In genomic region chr7:75575800-75576585, GRCm38 (mm10) we compare ENCODE assay signal across 11 mouse cellular contexts.
A peak's percentile ranks its signal among the peaks of the same experiment; 100 is the strongest.
DNase-seq lines count a peak whose midpoint lies in the region; ATAC-seq and TF ChIP-seq lines count a peak whose summit lies in the region.
"Had no signal": no experiment of that assay in that cellular context is flagged by ENCODE, and none has a peak within 500 bp of the region (broad histone marks: within the 10 kb centered on the region; RNA-seq: fewer than 3 reads in every experiment).

No protein-coding gene starts in this region.

- H3K4me2 ChIP-seq in heart, embryonic 13.5 days: peak overlapping the region; percentile 3; the same call in 1 of the 2 replicates
- no peak overlapping the region for H3K4me2 ChIP-seq in lung, postnatal 0 days (replicated peaks; ENCODE audit: low read depth, low read length)
- H3K4me2 ChIP-seq in limb, embryonic 13.5 days (replicated peaks): no peak overlapping the region
- no peak overlapping the region for H3K4me2 ChIP-seq in stomach, embryonic 16.5 days (ENCODE audit: low read depth, low read length)
- no peak overlapping the region for H3K4me2 ChIP-seq in midbrain, embryonic 15.5 days

- H3K4me1 ChIP-seq in heart, embryonic 13.5 days: peaks cover 58% of the 10 kb centered on the region
- peaks cover 10% of the 10 kb centered on the region; the same call in 1 of the 2 replicates for H3K4me1 ChIP-seq in lung, postnatal 0 days (ENCODE audit: insufficient read depth, low read depth, low read length)
- peaks cover 17% of the 10 kb centered on the region for H3K4me1 ChIP-seq in limb, embryonic 13.5 days
- peaks cover 15% of the 10 kb centered on the region for H3K4me1 ChIP-seq in stomach, embryonic 16.5 days (ENCODE audit: control insufficient read depth, insufficient read depth, low read length)
- H3K4me1 ChIP-seq in midbrain, embryonic 15.5 days: no peaks in the 10 kb centered on the region

- 0 out of 2 replicates have a peak overlapping the region, but pooled peaks have one; percentile 29 for H3K9ac ChIP-seq in heart, embryonic 13.5 days
- H3K9ac ChIP-seq in lung, postnatal 0 days (replicated peaks; ENCODE audit: low read depth): no peak overlapping the region
- H3K9ac ChIP-seq in limb, embryonic 13.5 days: no peak overlapping the region
- no peak overlapping the region for H3K9ac ChIP-seq in stomach, embryonic 16.5 days (ENCODE audit: low read length)
- H3K9ac ChIP-seq in midbrain, embryonic 15.5 days: no peak overlapping the region

- H3K4me3 ChIP-seq in heart, embryonic 13.5 days: no peak overlapping the region
- H3K4me3 ChIP-seq in lung, postnatal 0 days (ENCODE audit: low read depth, low read length): no peak overlapping the region
- H3K4me3 ChIP-seq in limb, embryonic 13.5 days: no peak overlapping the region
- H3K4me3 ChIP-seq in stomach, embryonic 16.5 days (replicated peaks; ENCODE audit: low read length): no peak overlapping the region
- H3K4me3 ChIP-seq in midbrain, embryonic 15.5 days: no peak overlapping the region

- DNase-seq in heart, adult 8-10 months (ENCODE audit: low spot score): no peak
- DNase-seq in lung, postnatal 0 days (ENCODE audit: low spot score): no peak
- DNase-seq in lung, adult 18-20 months: no peak
- DNase-seq in spleen, postnatal 10 days (ENCODE audit: low spot score in 2 of 2): no peak
- DNase-seq: cerebellum, postnatal 10 days; gastrocnemius, postnatal 25 days; right cerebral cortex, postnatal 25 days had no signal

- ATAC-seq in heart, embryonic 13.5 days (ENCODE audit: extremely low read depth, insufficient number of reproducible peaks, low FRiP score, low TSS enrichment): no peak
- ATAC-seq in lung, postnatal 0 days: no peak
- no peak for ATAC-seq in limb, embryonic 13.5 days (ENCODE audit: low FRiP score, low read depth)
- ATAC-seq in stomach, embryonic 16.5 days (ENCODE audit: insufficient read depth, low FRiP score): no peak
- ATAC-seq in midbrain, embryonic 15.5 days (replicated peaks): no peak

- H3K27me3 ChIP-seq in heart, embryonic 13.5 days (replicated peaks): no peaks in the 10 kb centered on the region
- no peaks in the 10 kb centered on the region for H3K27me3 ChIP-seq in lung, postnatal 0 days (replicated peaks; ENCODE audit: insufficient read depth, low read length)
- no peaks in the 10 kb centered on the region for H3K27me3 ChIP-seq in limb, embryonic 13.5 days
- H3K27me3 ChIP-seq in stomach, embryonic 16.5 days (ENCODE audit: control insufficient read depth, insufficient read depth, low read length): no peaks in the 10 kb centered on the region
- no peaks in the 10 kb centered on the region for H3K27me3 ChIP-seq in midbrain, embryonic 15.5 days (replicated peaks)

- H3K9me3 ChIP-seq in heart, embryonic 13.5 days: no peaks in the 10 kb centered on the region
- H3K9me3 ChIP-seq in lung, postnatal 0 days (ENCODE audit: low read length): no peaks in the 10 kb centered on the region
- H3K9me3 ChIP-seq in limb, embryonic 13.5 days: no peaks in the 10 kb centered on the region
- H3K9me3 ChIP-seq in stomach, embryonic 16.5 days (replicated peaks; ENCODE audit: control insufficient read depth, low read length): no peaks in the 10 kb centered on the region
- no peaks in the 10 kb centered on the region for H3K9me3 ChIP-seq in midbrain, embryonic 15.5 days

- no peak for TF ChIP-seq CTCF in lung, postnatal 0 days (IDR thresholded peaks at IDR 0.05)

- peak overlapping the region; percentile 58 for H3K27ac ChIP-seq in heart, embryonic 13.5 days (replicated peaks)
- peak overlapping the region; percentile 69; the same call in 1 of the 2 replicates for H3K27ac ChIP-seq in lung, postnatal 0 days (ENCODE audit: low read length)
- 0 out of 2 replicates have a peak overlapping the region, but pooled peaks have one; percentile 39 for H3K27ac ChIP-seq in limb, embryonic 13.5 days
- peak overlapping the region; percentile 73 for H3K27ac ChIP-seq in stomach, embryonic 16.5 days (ENCODE audit: low read length)
- H3K27ac ChIP-seq in midbrain, embryonic 15.5 days: no peak overlapping the region

- WGBS in heart, embryonic 13.5 days: 80% methylated on average over 1 of the region's 1 CpGs
- 81% methylated on average over 1 of the region's 1 CpGs for WGBS in lung, postnatal 0 days
- 95% methylated on average over 1 of the region's 1 CpGs for WGBS in limb, embryonic 13.5 days
- 70% methylated on average over 1 of the region's 1 CpGs for whole genome bisulfite sequencing in stomach, embryonic 16.5 days
- 89% methylated on average over 1 of the region's 1 CpGs for WGBS in midbrain, embryonic 15.5 days

- no peak for TF ChIP-seq EP300 in lung, postnatal 0 days (IDR thresholded peaks at IDR 0.05)

- H3K36me3 ChIP-seq in heart, embryonic 13.5 days: peaks cover 15% of the 10 kb centered on the region
- no peaks in the 10 kb centered on the region for H3K36me3 ChIP-seq in lung, postnatal 0 days (ENCODE audit: insufficient read depth, low read length)
- peaks cover 17% of the 10 kb centered on the region for H3K36me3 ChIP-seq in limb, embryonic 13.5 days
- no peaks in the 10 kb centered on the region for H3K36me3 ChIP-seq in stomach, embryonic 16.5 days (ENCODE audit: control insufficient read depth, insufficient read depth, low read length)
- H3K36me3 ChIP-seq in midbrain, embryonic 15.5 days (replicated peaks): no peaks in the 10 kb centered on the region
